Mouse (Mus musculus) liver, adult 2 months (tissue): ENCODE results near the gene Sart1. TPM values are rescaled to one million over a fixed set of nuclear protein-coding genes. Genes with fewer than 3 reads are reported as not detected.
A peak's percentile ranks its signal among the peaks of the same experiment; 100 is the strongest.

ENCODE experiments used
- DNase-seq: peaks from one replicate; pipeline ENCODE4 v3.0.0-alpha.2; 2011; ENCODE audit warnings: low read depth, low spot score; ENCODE audit errors: extremely low read depth
- H3K27ac ChIP-seq: fragments of 200-500 bp; replicated peaks from 2 replicates; pipeline ENCODE4 v1.5.1; 2012; ENCODE audit warnings: low read depth, mild to moderate bottlenecking, control low read depth, inconsistent platforms, low read length; ENCODE audit not compliant: insufficient read depth
- H3K27me3 ChIP-seq: fragments of 200-500 bp; 2 replicates; pipeline ENCODE4 v1.6.1; 2012; ENCODE audit warnings: mild to moderate bottlenecking, moderate library complexity, low read length, inconsistent platforms; ENCODE audit not compliant: control insufficient read depth, insufficient read depth
- H3K36me3 ChIP-seq: fragments of 200-500 bp; 2 replicates; pipeline ENCODE4 v1.6.1; 2012; ENCODE audit warnings: low read length, inconsistent platforms; ENCODE audit not compliant: control insufficient read depth, insufficient read depth
- H3K4me1 ChIP-seq: fragments of 200-500 bp; 2 replicates; pipeline ENCODE4 v1.6.1; 2011; ENCODE audit warnings: low read length; ENCODE audit not compliant: control insufficient read depth, insufficient read depth
- H3K4me3 ChIP-seq: fragments of 200-500 bp; 2 replicates; pipeline ENCODE4 v1.5.1; 2011; ENCODE audit warnings: low read depth, mild to moderate bottlenecking, control low read depth, low read length, moderate library complexity; ENCODE audit not compliant: insufficient read depth
- H3K79me2 ChIP-seq: fragments of 200-500 bp; 2 replicates; pipeline ENCODE4 v1.6.1; 2012; ENCODE audit warnings: inconsistent platforms, mild to moderate bottlenecking, low read length, moderate library complexity; ENCODE audit not compliant: control insufficient read depth, insufficient read depth
- H3K9ac ChIP-seq: fragments of 200-500 bp; 2 replicates; pipeline ENCODE4 v1.6.1; 2012; ENCODE audit warnings: low read depth, mild to moderate bottlenecking, control low read depth, inconsistent platforms, low read length
- CTCF ChIP-seq: fragments of 200-500 bp; IDR thresholded peaks from 2 replicates; pipeline ENCODE4 v1.5.1; 2011; ENCODE audit warnings: low read depth, low read length, control low read depth
- POLR2A ChIP-seq: fragments of 200-500 bp; IDR thresholded peaks from 2 replicates; pipeline ENCODE4 v1.6.1; 2011; ENCODE audit warnings: low read length, control low read depth; ENCODE audit not compliant: insufficient read depth; ENCODE audit errors: extremely low read depth
- WGBS: fragments of 180-500 bp; shearing (Covaris S2); methylation state at CpG from one replicate; pipeline ENCODE4 v1.1.7; 2018; 5-methylcytosine and 5-hydroxymethylcytosine counted together
- polyA plus RNA-seq: library from polyadenylated mRNA; depleted of rRNA; stranded (reverse); fragments of >200 nt; gene quantifications from 2 replicates; pipeline ENCODE4 v1.2.3, GENCODE M21; 2012
- total RNA-seq: library from RNA; depleted of rRNA; stranded (reverse); fragments of >200 nt; gene quantifications from 2 replicates; pipeline ENCODE4 v1.2.3, GENCODE M21; 2014

The Sart1 gene
- total and polyA plus RNA-seq, 2 experiments, result 8.3 to 17.5 TPM

GRCm38 (mm10) chr19:5389647-5390046 lies 1.1 kb upstream of the Sart1 start:
- DNase-seq, result peak; percentile 59
- H3K4me3 ChIP-seq, result peak overlapping the region; percentile 47
- H3K36me3 ChIP-seq, result no peaks in the 10 kb centered on the region
- 0 out of 2 replicates have a peak, but pooled peaks have one; percentile 11 for TF ChIP-seq POLR2A
- TF ChIP-seq CTCF, result no peak
- peaks cover 10% of the 10 kb centered on the region for H3K4me1 ChIP-seq
- peaks cover 16% of the 10 kb centered on the region for H3K79me2 ChIP-seq
- 3% methylated on average over 12 of the region's 12 CpGs for WGBS
- peak overlapping the region; percentile 35 for H3K27ac ChIP-seq
- H3K9ac ChIP-seq, result peak overlapping the region; percentile 61
- H3K27me3 ChIP-seq, result no peaks in the 10 kb centered on the region

GRCm38 (mm10) chr19:5388011-5388441 lies 477 bp downstream of the Sart1 start:
- H3K9ac ChIP-seq, result peak overlapping the region; percentile 91
- peaks cover 16% of the 10 kb centered on the region for H3K79me2 ChIP-seq
- TF ChIP-seq CTCF (no peak), POLR2A (no peak)
- no peak for DNase-seq
- peak overlapping the region; percentile 54; the same call in 1 of the 2 replicates for H3K27ac ChIP-seq
- H3K36me3 ChIP-seq, result no peaks in the 10 kb centered on the region
- under 1% methylated on average over 38 of the region's 43 CpGs for WGBS
- peaks cover 10% of the 10 kb centered on the region for H3K4me1 ChIP-seq
- no peaks in the 10 kb centered on the region for H3K27me3 ChIP-seq
- H3K4me3 ChIP-seq, result peak overlapping the region; percentile 86

GRCm38 (mm10) chr19:5384715-5385114 lies 3.8 kb downstream of the Sart1 start:
- no peak overlapping the region for H3K4me3 ChIP-seq
- H3K36me3 ChIP-seq, result peaks cover 14% of the 10 kb centered on the region
- H3K27me3 ChIP-seq, result no peaks in the 10 kb centered on the region
- WGBS, result 93% methylated on average over 8 of the region's 8 CpGs
- no peak overlapping the region for H3K27ac ChIP-seq
- H3K9ac ChIP-seq, result no peak overlapping the region
- H3K4me1 ChIP-seq, result peaks cover 10% of the 10 kb centered on the region
- no peak for DNase-seq
- no peak for TF ChIP-seq CTCF
- no peak for TF ChIP-seq POLR2A
- peaks cover 16% of the 10 kb centered on the region for H3K79me2 ChIP-seq

- H3K27ac ChIP-seq, result no peak overlapping the region
- no peak overlapping the region for H3K9ac ChIP-seq
- WGBS, result 95% methylated on average over 12 of the region's 12 CpGs
- TF ChIP-seq CTCF (no peak), POLR2A (no peak)
- no peak overlapping the region for H3K4me3 ChIP-seq
- H3K4me1 ChIP-seq, result peaks cover 10% of the 10 kb centered on the region
- H3K79me2 ChIP-seq, result peaks cover 15% of the 10 kb centered on the region
- DNase-seq, result no peak
- H3K36me3 ChIP-seq, result peaks cover 25% of the 10 kb centered on the region
- H3K27me3 ChIP-seq, result no peaks in the 10 kb centered on the region
Observed at GRCm38 (mm10) chr19:5383326-5383725, 5.2 kb downstream of the Sart1 start.

GRCm38 (mm10) chr19:5377446-5377845 lies 11.1 kb downstream of the Sart1 start:
- H3K4me3 ChIP-seq, result no peak overlapping the region
- H3K36me3 ChIP-seq, result peaks cover 27% of the 10 kb centered on the region
- 92% methylated on average over 1 of the region's 1 CpGs for WGBS
- no peak for TF ChIP-seq CTCF
- H3K79me2 ChIP-seq, result no peaks in the 10 kb centered on the region
- H3K27ac ChIP-seq, result no peak overlapping the region
- H3K27me3 ChIP-seq, result no peaks in the 10 kb centered on the region
- H3K4me1 ChIP-seq, result no peaks in the 10 kb centered on the region
- H3K9ac ChIP-seq, result no peak overlapping the region
- DNase-seq, result no peak

- no peak overlapping the region for H3K4me3 ChIP-seq
- peaks cover 23% of the 10 kb centered on the region for H3K36me3 ChIP-seq
Observed at GRCm38 (mm10) chr19:5374748-5375147, 13.8 kb downstream of the Sart1 start.

More at GRCm38 (mm10) chr19:5374748-5375147, 13.8 kb downstream of the Sart1 start:
- no peaks in the 10 kb centered on the region for H3K79me2 ChIP-seq
- TF ChIP-seq POLR2A (no peak), CTCF (no peak)
- H3K9ac ChIP-seq, result no peak overlapping the region
- no peak for DNase-seq
- WGBS, result 63% methylated on average over 4 of the region's 4 CpGs
- H3K27ac ChIP-seq, result no peak overlapping the region
- H3K4me1 ChIP-seq, result no peaks in the 10 kb centered on the region
- H3K27me3 ChIP-seq, result no peaks in the 10 kb centered on the region
